Mouse (Mus musculus) liver, postnatal 0 days (tissue): ENCODE results near the gene Igf2bp1. TPM values are rescaled to one million over a fixed set of nuclear protein-coding genes. Genes with fewer than 3 reads are reported as not detected.

Experiments used
- ATAC-seq: fragments of 200-750 bp; cut with Nextera tagmentation; 2 replicates; pipeline ENCODE4 v1.8.0; 2017; ENCODE audit warnings: mild to moderate bottlenecking, moderate library complexity
- DNase-seq: peaks from one replicate; pipeline ENCODE4 v3.0.0-alpha.2; 2016
- H3K27ac ChIP-seq: fragments of 300-500 bp; sonication (generic); 2 replicates; pipeline ENCODE4 v1.5.1; 2014; ENCODE audit warnings: antibody characterized with exemption, moderate library complexity, mild to moderate bottlenecking, low read depth
- H3K27me3 ChIP-seq: fragments of 300-500 bp; sonication (generic); 2 replicates; pipeline ENCODE4 v1.6.1; 2014; ENCODE audit warnings: low read length, control low read depth, mixed read lengths; ENCODE audit not compliant: insufficient read depth
- H3K36me3 ChIP-seq: fragments of 300-500 bp; sonication (generic); replicated peaks from 2 replicates; pipeline ENCODE4 v1.6.1; 2014; ENCODE audit warnings: mild to moderate bottlenecking, control low read depth, low read length, moderate library complexity, mixed read lengths; ENCODE audit not compliant: insufficient read depth
- H3K4me1 ChIP-seq: fragments of 300-500 bp; sonication (generic); 2 replicates; pipeline ENCODE4 v1.6.1; 2014; ENCODE audit warnings: antibody characterized with exemption, mild to moderate bottlenecking, control low read depth; ENCODE audit not compliant: insufficient read depth
- H3K4me2 ChIP-seq: fragments of 300-500 bp; sonication (generic); 2 replicates; pipeline ENCODE4 v1.6.1; 2014; ENCODE audit warnings: low read depth, mild to moderate bottlenecking, low read length, moderate library complexity, mixed read lengths
- H3K4me3 ChIP-seq: fragments of 300-500 bp; sonication (generic); 2 replicates; pipeline ENCODE4 v1.5.1; 2014; ENCODE audit warnings: low read depth, low read length
- H3K9ac ChIP-seq: fragments of 300-500 bp; sonication (generic); replicated peaks from 2 replicates; pipeline ENCODE4 v1.6.1; 2014; ENCODE audit warnings: mild to moderate bottlenecking, moderate library complexity
- H3K9me3 ChIP-seq: fragments of 300-500 bp; sonication (generic); 2 replicates; pipeline ENCODE4 v1.6.1; 2016; ENCODE audit warnings: mild to moderate bottlenecking, control low read depth, low read length, mixed read lengths
- CTCF ChIP-seq: sonication (generic); IDR thresholded peaks from 2 replicates; pipeline ENCODE4 v1.5.1; 2016; ENCODE audit warnings: antibody characterized with exemption, low read depth
- EP300 ChIP-seq: IDR thresholded peaks from 2 replicates; pipeline ENCODE4 v1.6.1; 2016; ENCODE audit warnings: antibody characterized with exemption, low read depth, mild to moderate bottlenecking
- WGBS: fragments of 180-500 bp; shearing (Covaris S2); extraction: QIAGEN DNeasy Blood & Tissue Kit; methylation state at CpG from one replicate; pipeline ENCODE4 v1.1.7; 2014; ENCODE audit not compliant: insufficient replicate concordance; 5-methylcytosine and 5-hydroxymethylcytosine counted together
- polyA plus RNA-seq: library from polyadenylated mRNA; unstranded; fragments of >200 nt; fragmentation: Nextera tagmentation; extraction: Ambion mirVana; gene quantifications from 2 replicates; pipeline ENCODE4 v1.2.1, GENCODE M21; 2015

Igf2bp1 gene
- polyA plus RNA-seq, 1 experiment from 2014 or later = 2.8 TPM

DNA sequence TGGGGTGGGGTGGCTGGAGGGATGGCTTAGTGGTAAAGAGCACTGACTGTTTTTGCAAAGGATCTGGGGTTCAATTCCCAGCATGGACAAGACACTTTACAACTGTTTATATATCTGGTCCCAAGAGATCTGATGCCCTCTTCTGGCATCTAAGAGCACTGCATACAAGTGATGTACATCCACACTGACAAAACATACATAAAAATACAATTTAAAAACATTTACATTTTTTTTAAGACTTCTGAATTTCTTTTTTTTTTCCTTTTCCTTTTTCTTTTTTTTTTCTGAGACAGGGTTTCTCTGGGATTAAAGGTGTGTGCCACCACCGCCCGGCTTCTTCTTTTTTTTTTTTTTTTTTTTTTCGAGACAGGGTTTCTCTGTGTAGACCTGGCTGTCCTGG lies 27.5 kb upstream of the Igf2bp1 start:
- TF ChIP-seq EP300 = no peak
- TF ChIP-seq CTCF = peak; percentile 47
- Histone ChIP-seq H3K27ac (no peak overlapping the region), H3K9me3 (no peaks in the 10 kb centered on the region), H3K4me2 (no peak overlapping the region), H3K36me3 (0 out of 2 replicates have a peak, but pooled peaks cover 4% of the 10 kb centered on the region), H3K9ac (no peak overlapping the region), H3K4me3 (no peak overlapping the region), H3K27me3 (no peaks in the 10 kb centered on the region), H3K4me1 (peaks cover 15% of the 10 kb centered on the region)
- DNase-seq (no peak), ATAC-seq (no peak)
- WGBS = 93% methylated on average over 3 of the region's 3 CpGs

DNA sequence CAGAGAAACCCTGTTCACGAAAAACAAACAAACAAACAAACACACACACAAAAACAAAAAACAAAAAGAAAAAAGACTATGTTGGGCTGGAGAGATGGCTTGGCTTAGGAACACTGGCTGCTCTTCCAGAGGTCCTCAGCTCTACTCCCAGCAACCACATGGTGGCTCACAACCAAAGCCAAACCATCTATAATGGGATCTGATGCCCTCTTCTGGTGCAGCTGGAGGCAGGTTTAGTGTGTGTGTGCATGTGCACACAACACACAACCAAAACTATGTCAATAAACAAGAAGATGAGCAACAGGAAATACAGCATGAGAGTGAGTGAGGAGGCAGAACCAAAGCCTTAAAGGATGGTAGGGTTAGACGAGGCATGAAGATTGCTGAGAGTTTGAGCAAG lies 26.0 kb upstream of the Igf2bp1 start:
- Histone ChIP-seq H3K4me3 (no peak overlapping the region), H3K9ac (no peak overlapping the region), H3K36me3 (no peaks in the 10 kb centered on the region), H3K9me3 (no peaks in the 10 kb centered on the region), H3K4me1 (peaks cover 15% of the 10 kb centered on the region), H3K27ac (no peak overlapping the region), H3K4me2 (no peak overlapping the region), H3K27me3 (no peaks in the 10 kb centered on the region)
- no peak for TF ChIP-seq EP300
- peak; percentile 45 for TF ChIP-seq CTCF
- DNase-seq (no peak), ATAC-seq (no peak)
- 74% methylated on average over 2 of the region's 2 CpGs for WGBS

DNA sequence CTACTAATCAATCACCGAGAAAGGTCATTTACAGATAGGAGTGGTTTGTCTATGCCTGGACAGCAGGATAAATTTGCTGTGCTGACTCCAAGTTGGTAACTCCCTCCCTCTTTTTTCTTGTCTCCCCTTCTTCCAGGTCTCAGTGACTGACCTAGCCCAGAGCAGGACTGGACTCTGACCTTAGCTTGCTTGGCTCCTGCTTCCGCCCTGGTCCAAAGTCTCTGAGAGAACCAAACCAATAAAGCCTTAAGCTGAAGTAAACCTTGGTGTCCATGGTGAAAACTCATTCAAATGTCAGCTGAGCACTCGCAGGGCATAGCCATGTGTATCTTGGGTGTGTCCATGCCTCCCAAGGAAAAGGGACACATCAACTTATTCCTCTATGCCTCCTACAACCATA lies 24.8 kb upstream of the Igf2bp1 start:
- DNase-seq (no peak), ATAC-seq (no peak)
- TF ChIP-seq EP300 = no peak
- TF ChIP-seq CTCF = no peak
- no peaks in the 10 kb centered on the region for H3K36me3 ChIP-seq
- no peaks in the 10 kb centered on the region for H3K27me3 ChIP-seq
- no peak overlapping the region for H3K27ac ChIP-seq
- H3K4me1 ChIP-seq = peaks cover 13% of the 10 kb centered on the region
- no peak overlapping the region for H3K4me3 ChIP-seq
- H3K9me3 ChIP-seq = no peaks in the 10 kb centered on the region
- no peak overlapping the region for H3K9ac ChIP-seq
- H3K4me2 ChIP-seq = no peak overlapping the region
- 58% methylated on average over 3 of the region's 3 CpGs for WGBS

DNA sequence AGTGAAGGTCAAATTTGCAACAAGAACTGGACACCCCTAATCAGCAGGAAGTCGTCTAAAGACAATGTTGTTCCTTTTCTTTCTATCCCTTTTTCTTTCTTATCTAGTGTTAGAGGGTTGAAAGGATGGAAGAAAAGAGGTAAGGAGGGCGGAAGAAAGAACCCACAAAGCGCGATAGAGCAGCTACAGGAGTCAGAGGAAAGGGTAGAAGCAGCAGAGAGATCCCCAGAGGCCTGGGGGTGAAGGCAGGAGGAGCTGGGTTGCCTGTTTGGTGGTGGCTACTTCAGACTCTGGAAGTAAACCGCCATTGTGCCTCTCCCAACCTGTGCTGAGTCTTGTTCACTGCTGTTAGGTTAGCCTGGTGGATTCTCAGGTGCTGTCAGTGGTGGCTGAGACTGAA lies 22.4 kb upstream of the Igf2bp1 start:
- Histone ChIP-seq H3K27ac (no peak overlapping the region), H3K36me3 (no peaks in the 10 kb centered on the region), H3K4me2 (no peak overlapping the region), H3K9ac (no peak overlapping the region), H3K9me3 (no peaks in the 10 kb centered on the region), H3K4me3 (no peak overlapping the region), H3K4me1 (peaks cover 3% of the 10 kb centered on the region; the same call in 1 of the 2 replicates), H3K27me3 (no peaks in the 10 kb centered on the region)
- TF ChIP-seq EP300 (no peak), CTCF (no peak)
- 44% methylated on average over 5 of the region's 5 CpGs for WGBS
- DNase-seq = no peak
- ATAC-seq = no peak

DNA sequence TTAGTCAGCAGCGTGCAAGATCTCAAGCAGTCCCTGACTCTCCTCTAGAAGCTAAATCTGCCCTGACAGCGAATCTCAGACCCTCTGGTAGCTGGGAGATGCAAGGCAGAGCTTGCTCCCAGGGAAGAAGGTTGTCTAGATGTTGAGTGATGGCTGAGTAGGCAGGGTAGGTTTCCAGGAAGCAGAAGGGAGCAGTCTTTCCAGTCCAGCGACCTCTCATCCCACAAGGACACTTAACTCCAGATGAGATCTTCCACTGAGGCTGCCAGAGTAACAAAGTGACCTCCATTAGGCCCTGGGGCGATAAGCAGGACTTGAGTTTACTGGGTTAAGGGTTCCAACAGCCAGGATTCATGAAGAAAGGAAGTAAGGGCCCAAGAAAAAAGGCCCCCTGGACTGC lies 14.9 kb upstream of the Igf2bp1 start:
- no peak for ATAC-seq

DNA sequence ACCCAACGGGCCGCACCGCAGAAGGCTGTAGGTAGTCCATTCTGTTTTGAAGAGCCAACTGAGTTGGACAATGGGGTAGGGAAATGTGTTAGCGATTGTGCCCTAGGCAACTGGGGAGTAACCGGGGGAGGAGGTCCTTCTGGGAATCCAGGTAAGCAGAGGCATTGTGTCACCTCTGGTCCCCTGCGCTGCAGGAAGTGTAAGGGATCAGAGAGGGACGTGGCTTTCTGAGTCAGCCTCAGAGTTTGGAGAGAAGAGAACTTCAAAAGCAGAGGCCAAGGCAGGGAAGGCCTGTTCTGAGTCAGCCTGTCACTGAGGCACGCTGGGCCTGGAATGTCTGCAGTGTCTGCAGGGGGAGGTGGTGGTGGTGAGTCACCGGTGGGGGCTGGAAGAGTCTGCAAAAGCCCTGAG lies 12.2 kb upstream of the Igf2bp1 start:
- Histone ChIP-seq H3K27me3 (peaks cover 3% of the 10 kb centered on the region), H3K4me2 (no peak overlapping the region), H3K36me3 (no peaks in the 10 kb centered on the region), H3K4me1 (no peaks in the 10 kb centered on the region), H3K9ac (no peak overlapping the region), H3K4me3 (no peak overlapping the region), H3K27ac (no peak overlapping the region), H3K9me3 (no peaks in the 10 kb centered on the region)
- TF ChIP-seq EP300 = no peak
- TF ChIP-seq CTCF = no peak
- DNase-seq = no peak
- 44% methylated on average over 9 of the region's 9 CpGs for WGBS
- no peak for ATAC-seq

More for the DNA sequence above, 14.9 kb upstream of the Igf2bp1 start:
- no peaks in the 10 kb centered on the region for H3K9me3 ChIP-seq
- DNase-seq = no peak
- H3K4me1 ChIP-seq = no peaks in the 10 kb centered on the region
- H3K4me2 ChIP-seq = no peak overlapping the region
- no peaks in the 10 kb centered on the region for H3K27me3 ChIP-seq
- H3K27ac ChIP-seq = no peak overlapping the region
- WGBS = 58% methylated on average over 4 of the region's 4 CpGs
- H3K9ac ChIP-seq = no peak overlapping the region
- no peak overlapping the region for H3K4me3 ChIP-seq
- no peaks in the 10 kb centered on the region for H3K36me3 ChIP-seq
- TF ChIP-seq EP300 (no peak), CTCF (no peak)

DNA sequence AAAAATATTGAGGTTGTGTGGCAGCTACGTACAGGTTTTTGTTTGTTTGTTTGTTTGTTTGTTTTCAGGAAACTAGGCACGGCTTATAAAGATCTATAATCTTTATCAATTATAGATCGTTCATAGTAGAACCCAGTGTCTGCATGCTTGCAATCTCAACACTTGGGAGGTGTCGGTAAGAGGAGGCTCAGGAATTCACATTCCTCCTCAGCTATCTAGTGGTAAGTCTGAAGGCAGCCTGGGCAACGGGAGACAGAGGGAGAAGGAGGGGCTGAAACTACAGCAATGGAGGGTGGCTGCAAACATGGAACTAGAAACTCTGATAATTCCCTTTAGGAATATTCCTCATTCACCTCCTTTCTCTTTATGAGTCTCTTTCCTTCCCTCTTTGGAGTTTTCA lies 9.7 kb upstream of the Igf2bp1 start:
- Histone ChIP-seq H3K36me3 (no peaks in the 10 kb centered on the region), H3K4me3 (no peak overlapping the region), H3K9me3 (no peaks in the 10 kb centered on the region), H3K9ac (no peak overlapping the region), H3K4me1 (no peaks in the 10 kb centered on the region), H3K27me3 (peaks cover 20% of the 10 kb centered on the region), H3K27ac (no peak overlapping the region), H3K4me2 (no peak overlapping the region)
- DNase-seq (no peak), ATAC-seq (no peak)
- TF ChIP-seq EP300 (no peak), CTCF (no peak)
- 40% methylated on average over 5 of the region's 5 CpGs for WGBS
